Mouse (Mus musculus) midbrain, postnatal 0 days (tissue): ENCODE data around the gene Tspan18. TPM values are rescaled to one million over a fixed set of nuclear protein-coding genes. Genes with fewer than 3 reads are reported as not detected.

Experiments used
- ATAC-seq: fragments of 200-750 bp; cut with Nextera tagmentation; 2 replicates; pipeline ENCODE4 v1.8.0; 2017; ENCODE audit warnings: moderate number of reproducible peaks, mild to moderate bottlenecking, moderate TSS enrichment, moderate library complexity; ENCODE audit not compliant: low FRiP score
- DNase-seq: peaks from one replicate; pipeline ENCODE4 v3.0.0-alpha.2; 2015; ENCODE audit warnings: low spot score
- H3K27ac ChIP-seq: fragments of 300-500 bp; sonication (generic); 2 replicates; pipeline ENCODE4 v1.5.1; 2014; ENCODE audit warnings: low read depth, mild to moderate bottlenecking, low read length, mixed read lengths
- H3K27me3 ChIP-seq: fragments of 300-500 bp; sonication (generic); 2 replicates; pipeline ENCODE4 v1.6.1; 2014; ENCODE audit warnings: low read length, control low read depth, mixed read lengths; ENCODE audit not compliant: insufficient read depth
- H3K36me3 ChIP-seq: fragments of 300-500 bp; sonication (generic); 2 replicates; pipeline ENCODE4 v1.6.1; 2014; ENCODE audit warnings: low read length, control low read depth, mixed read lengths; ENCODE audit not compliant: insufficient read depth
- H3K4me1 ChIP-seq: fragments of 300-500 bp; sonication (generic); 2 replicates; pipeline ENCODE4 v1.6.1; 2014; ENCODE audit warnings: mild to moderate bottlenecking, control low read depth, antibody characterized with exemption, low read length, mixed read lengths; ENCODE audit not compliant: insufficient read depth
- H3K4me2 ChIP-seq: fragments of 300-500 bp; sonication (generic); 2 replicates; pipeline ENCODE4 v1.6.1; 2014; ENCODE audit warnings: low read depth, mild to moderate bottlenecking, low read length, mixed read lengths; ENCODE audit not compliant: poor library complexity, severe bottlenecking
- H3K4me3 ChIP-seq: fragments of 300-500 bp; sonication (generic); 2 replicates; pipeline ENCODE4 v1.5.1; 2014; ENCODE audit warnings: low read depth, mild to moderate bottlenecking, low read length, moderate library complexity
- H3K9ac ChIP-seq: fragments of 300-500 bp; sonication (generic); replicated peaks from 2 replicates; pipeline ENCODE4 v1.6.1; 2014; ENCODE audit warnings: mild to moderate bottlenecking, low read length, moderate library complexity, mixed read lengths; ENCODE audit not compliant: poor library complexity, severe bottlenecking
- H3K9me3 ChIP-seq: fragments of 300-500 bp; sonication (generic); 2 replicates; pipeline ENCODE4 v1.6.1; 2016; ENCODE audit warnings: low read length, control low read depth
- CTCF ChIP-seq: IDR thresholded peaks from 2 replicates; pipeline ENCODE4 v1.5.1; 2016; ENCODE audit warnings: antibody characterized with exemption, mild to moderate bottlenecking
- WGBS: fragments of 180-500 bp; shearing (Covaris S2); extraction: QIAGEN DNeasy Blood & Tissue Kit; methylation state at CpG from one replicate; pipeline ENCODE4 v1.1.7; 2014; 5-methylcytosine and 5-hydroxymethylcytosine counted together
- polyA plus RNA-seq: library from polyadenylated mRNA; unstranded; fragments of >200 nt; fragmentation: Nextera tagmentation; extraction: Ambion mirVana; gene quantifications from 2 replicates; pipeline ENCODE4 v1.2.1, GENCODE M21; 2015
- total RNA-seq: library from RNA; depleted of rRNA; stranded (reverse); fragments of >200 nt; gene quantifications from 2 replicates; pipeline ENCODE4 v1.2.3, GENCODE M21; 2014

Gene Tspan18
- total and polyA plus RNA-seq, 2 experiments from 2014 or later, result 16.5 to 19.8 TPM

- Histone ChIP-seq H3K4me3 (no peak overlapping the region), H3K9me3 (no peaks in the 10 kb centered on the region), H3K36me3 (no peaks in the 10 kb centered on the region), H3K4me2 (no peak overlapping the region), H3K27ac (0 out of 2 replicates have a peak overlapping the region, but pooled peaks have one; percentile 12), H3K9ac (no peak overlapping the region), H3K27me3 (no peaks in the 10 kb centered on the region), H3K4me1 (peaks cover 11% of the 10 kb centered on the region; the same call in 1 of the 2 replicates)
- ATAC-seq (peak; percentile 86), DNase-seq (peak; percentile 86)
- TF ChIP-seq CTCF, result no peak
- 27% methylated on average over 9 of the region's 9 CpGs for WGBS
Observed at GRCm38 (mm10) chr2:93227713-93228479, 106.4 kb downstream of the Tspan18 start.

- Histone ChIP-seq H3K4me1 (peaks cover 11% of the 10 kb centered on the region; the same call in 1 of the 2 replicates), H3K36me3 (no peaks in the 10 kb centered on the region), H3K4me2 (no peak overlapping the region; the same call in 1 of the 2 replicates), H3K9me3 (no peaks in the 10 kb centered on the region), H3K27me3 (no peaks in the 10 kb centered on the region), H3K4me3 (no peak overlapping the region), H3K27ac (peak overlapping the region; percentile 26; the same call in 1 of the 2 replicates), H3K9ac (no peak overlapping the region)
- TF ChIP-seq CTCF, result peak; percentile 91
- peak; percentile 88 for DNase-seq
- peak; percentile 74 for ATAC-seq
- 13% methylated on average over 16 of the region's 20 CpGs for WGBS
Observed at GRCm38 (mm10) chr2:93226606-93227595, 107.4 kb downstream of the Tspan18 start.

- H3K4me3 ChIP-seq, result no peak overlapping the region
- no peaks in the 10 kb centered on the region for H3K9me3 ChIP-seq
- 50% methylated on average over 6 of the region's 6 CpGs for WGBS
- peaks cover 10% of the 10 kb centered on the region; the same call in 1 of the 2 replicates for H3K4me1 ChIP-seq
- DNase-seq (no peak), ATAC-seq (no peak)
- H3K27me3 ChIP-seq, result no peaks in the 10 kb centered on the region
- no peaks in the 10 kb centered on the region for H3K36me3 ChIP-seq
- TF ChIP-seq CTCF, result no peak
- no peak overlapping the region for H3K9ac ChIP-seq
- H3K27ac ChIP-seq, result no peak overlapping the region
- H3K4me2 ChIP-seq, result no peak overlapping the region
Observed at GRCm38 (mm10) chr2:93223463-93223862, 110.8 kb downstream of the Tspan18 start.

- ATAC-seq (no peak), DNase-seq (no peak)
- H3K36me3 ChIP-seq, result no peaks in the 10 kb centered on the region
- H3K4me3 ChIP-seq, result no peak overlapping the region
- H3K27me3 ChIP-seq, result no peaks in the 10 kb centered on the region
- no peak overlapping the region for H3K27ac ChIP-seq
- H3K4me2 ChIP-seq, result no peak overlapping the region
- no peak overlapping the region for H3K9ac ChIP-seq
- H3K4me1 ChIP-seq, result no peaks in the 10 kb centered on the region
- peak; percentile 48 for TF ChIP-seq CTCF
- WGBS, result 48% methylated on average over 5 of the region's 5 CpGs
- H3K9me3 ChIP-seq, result no peaks in the 10 kb centered on the region
Observed at GRCm38 (mm10) chr2:93220447-93220846, 113.9 kb downstream of the Tspan18 start.

- H3K27ac ChIP-seq, result no peak overlapping the region
- H3K9me3 ChIP-seq, result no peaks in the 10 kb centered on the region
- no peak overlapping the region for H3K4me2 ChIP-seq
- H3K9ac ChIP-seq, result no peak overlapping the region
- TF ChIP-seq CTCF, result no peak
- DNase-seq (no peak), ATAC-seq (no peak)
- WGBS, result 99% methylated on average over 3 of the region's 3 CpGs
- H3K36me3 ChIP-seq, result no peaks in the 10 kb centered on the region
- H3K4me1 ChIP-seq, result no peaks in the 10 kb centered on the region
- no peaks in the 10 kb centered on the region for H3K27me3 ChIP-seq
- H3K4me3 ChIP-seq, result no peak overlapping the region
Observed at GRCm38 (mm10) chr2:93219576-93219975, 114.7 kb downstream of the Tspan18 start.
